Comparison of ENCODE assay signal across 8 mouse cellular contexts in genomic region chr17:87282007-87282705, GRCm38 (mm10). TPM values are rescaled to one million over a fixed set of nuclear protein-coding genes. Genes with fewer than 3 reads are reported as not detected.
DNase-seq lines count a peak whose midpoint lies in the region; ATAC-seq and TF ChIP-seq lines count a peak whose summit lies in the region.

No protein-coding gene starts in this region.

- WGBS in hindbrain, embryonic 11.5 days = under 1% methylated on average over 39 of the region's 44 CpGs
- under 1% methylated on average over 44 of the region's 44 CpGs for WGBS in lung, postnatal 0 days

- TF ChIP-seq EP300 in lung, postnatal 0 days (IDR thresholded peaks at IDR 0.05) = 0 out of 2 replicates have a peak, but pooled peaks have one; percentile 23

- H3K36me3 ChIP-seq in hindbrain, embryonic 11.5 days (ENCODE audit: control insufficient read depth, insufficient read depth, low read length) = no peaks in the 10 kb centered on the region
- H3K36me3 ChIP-seq in lung, postnatal 0 days (ENCODE audit: insufficient read depth, low read length) = no peaks in the 10 kb centered on the region

- peak overlapping the region; percentile 85 for H3K9ac ChIP-seq in hindbrain, embryonic 11.5 days (ENCODE audit: low read depth, low read length)
- H3K9ac ChIP-seq in lung, postnatal 0 days (replicated peaks; ENCODE audit: low read depth) = peak overlapping the region; percentile 96

- H3K27me3 ChIP-seq in hindbrain, embryonic 11.5 days (ENCODE audit: control insufficient read depth, insufficient read depth, low read length) = peaks cover 18% of the 10 kb centered on the region
- H3K27me3 ChIP-seq in lung, postnatal 0 days (replicated peaks; ENCODE audit: insufficient read depth, low read length) = no peaks in the 10 kb centered on the region

- H3K4me1 ChIP-seq in hindbrain, embryonic 11.5 days (replicated peaks; ENCODE audit: control insufficient read depth, insufficient read depth, low read length) = peaks cover 2% of the 10 kb centered on the region
- peaks cover 7% of the 10 kb centered on the region; the same call in 1 of the 2 replicates for H3K4me1 ChIP-seq in lung, postnatal 0 days (ENCODE audit: insufficient read depth, low read depth, low read length)

- H3K27ac ChIP-seq in hindbrain, embryonic 11.5 days (ENCODE audit: low read depth, low read length) = peak overlapping the region; percentile 81
- H3K27ac ChIP-seq in lung, postnatal 0 days (ENCODE audit: low read length) = peak overlapping the region; percentile 98

- TF ChIP-seq CTCF in lung, postnatal 0 days (IDR thresholded peaks at IDR 0.05) = 0 out of 2 replicates have a peak, but pooled peaks have one; percentile 19

- peak overlapping the region; percentile 74 for H3K4me3 ChIP-seq in hindbrain, embryonic 11.5 days (ENCODE audit: low read depth, low read length)
- H3K4me3 ChIP-seq in lung, postnatal 0 days (ENCODE audit: low read depth, low read length) = peak overlapping the region; percentile 78

- ATAC-seq in hindbrain, embryonic 11.5 days (ENCODE audit: low FRiP score) = peak; percentile 87
- ATAC-seq in lung, postnatal 0 days = peak; percentile 88

- DNase-seq in Muller cell, postnatal 12 days (ENCODE audit: inconsistent ontology term) = peak; percentile 94
- peak; percentile 60 for DNase-seq in cerebellum, adult 9-10 months
- peak; percentile 62 to 72 for DNase-seq in frontal cortex, adult 2 months (ENCODE audit: extremely low spot score in 1 of 2, low spot score in 1 of 2)
- DNase-seq in hindbrain, embryonic 11.5 days (ENCODE audit: low spot score) = peak; percentile 85
- DNase-seq in layer of hippocampus, postnatal 10 days (ENCODE audit: low spot score in 2 of 2) = peak; percentile 67 to 76
- peak; percentile 97 for DNase-seq in lung, postnatal 0 days (ENCODE audit: low spot score)
- DNase-seq in ovary, postnatal 10 days (ENCODE audit: low spot score) = peak; percentile 59
- peak; percentile 87 for DNase-seq in thymus, postnatal 0 days (ENCODE audit: low spot score)

- H3K4me2 ChIP-seq in hindbrain, embryonic 11.5 days (replicated peaks; ENCODE audit: low read depth, low read length) = peak overlapping the region; percentile 99
- peak overlapping the region; percentile 99 for H3K4me2 ChIP-seq in lung, postnatal 0 days (replicated peaks; ENCODE audit: low read depth, low read length)

- H3K9me3 ChIP-seq in hindbrain, embryonic 11.5 days (ENCODE audit: control insufficient read depth, low read length) = no peaks in the 10 kb centered on the region
- no peaks in the 10 kb centered on the region for H3K9me3 ChIP-seq in lung, postnatal 0 days (ENCODE audit: low read length)

RNA-seq across cellular contexts. Expression of gene Ttc7, which starts 0.5 kb away (rescaled TPM):
- 11.2 and 12.0 TPM in 2 replicates for polyA plus RNA-seq in frontal cortex, adult 2 months (2012; rRNA removed)
- 2.7 and 3.0 TPM in 2 replicates for polyA plus RNA-seq in hindbrain, embryonic 11.5 days (2014; fragmentation: Nextera tagmentation; extraction: Ambion mirVana)
- total RNA-seq in layer of hippocampus, postnatal 10 days (2021) = 1 to 10 TPM; 6.4 to 7.1 TPM
- polyA plus RNA-seq in lung, postnatal 0 days (2015; fragmentation: Nextera tagmentation; extraction: Ambion mirVana) = 14.2 and 16.4 TPM in 2 replicates
- polyA plus RNA-seq in thymus, postnatal 0 days (2015; fragmentation: Nextera tagmentation; extraction: Ambion mirVana) = 31.2 and 33.5 TPM in 2 replicates

RNA-seq across cellular contexts. Expression of gene Mcfd2, which starts 16.4 kb away (rescaled TPM):
- polyA plus RNA-seq in frontal cortex, adult 2 months (2012; rRNA removed) = 63.4 and 70.0 TPM in 2 replicates
- polyA plus RNA-seq in hindbrain, embryonic 11.5 days (2014; fragmentation: Nextera tagmentation; extraction: Ambion mirVana) = 69.4 and 69.8 TPM in 2 replicates
- 10 to 100 TPM; 35.4 to 37.0 TPM for total RNA-seq in layer of hippocampus, postnatal 10 days (2021)
- polyA plus RNA-seq in lung, postnatal 0 days (2015; fragmentation: Nextera tagmentation; extraction: Ambion mirVana) = 132 and 145 TPM in 2 replicates
- polyA plus RNA-seq in thymus, postnatal 0 days (2015; fragmentation: Nextera tagmentation; extraction: Ambion mirVana) = 57.7 and 58.4 TPM in 2 replicates

Comparison
In these comparisons a context has a peak if more than half of its experiments do, and no peak if none do; other contexts are left out.
1. Peak in every context shown above with its lines: DNase-seq, ATAC-seq, H3K4me3 ChIP-seq and H3K27ac ChIP-seq.